Mouse (Mus musculus) cortical plate, adult 2 months (tissue): ENCODE measurements at regions not wholly inside any gene's neighbourhood (a gene's known extent, or its start where the extent isn't known, plus 50 kb on each side); places are given as distances from the start of the nearest gene placed in this dataset.

ENCODE experiments used
- H3K27ac ChIP-seq: fragments of 200-500 bp; 2 replicates; pipeline ENCODE4 v1.5.1; 2012; ENCODE audit warnings: low read length, control low read depth, inconsistent platforms; ENCODE audit not compliant: insufficient read depth
- H3K4me1 ChIP-seq: fragments of 200-500 bp; 2 replicates; pipeline ENCODE4 v1.6.1; 2011; ENCODE audit warnings: low read length; ENCODE audit not compliant: control insufficient read depth, insufficient read depth
- H3K4me3 ChIP-seq: fragments of 200-500 bp; 2 replicates; pipeline ENCODE4 v1.5.1; 2011; ENCODE audit warnings: mild to moderate bottlenecking, low read length, control low read depth; ENCODE audit not compliant: insufficient read depth
- CTCF ChIP-seq: fragments of 200-500 bp; IDR thresholded peaks from 2 replicates; pipeline ENCODE4 v1.5.1; 2011; ENCODE audit warnings: mild to moderate bottlenecking, control low read depth, low read length; ENCODE audit not compliant: insufficient read depth; ENCODE audit errors: extremely low read depth
- POLR2A ChIP-seq: fragments of 200-500 bp; IDR thresholded peaks from 2 replicates; pipeline ENCODE4 v1.6.1; 2011; ENCODE audit warnings: mild to moderate bottlenecking, low read length, control low read depth; ENCODE audit not compliant: insufficient read depth; ENCODE audit errors: extremely low read depth

GRCm38 (mm10) chr1:30751138-30751907 lies 122.4 kb downstream of the Phf3 start:
- Histone ChIP-seq H3K4me3 (no peak overlapping the region), H3K27ac (no peak overlapping the region), H3K4me1 (peaks cover 5% of the 10 kb centered on the region; the same call in 1 of the 2 replicates)
- no peak for TF ChIP-seq CTCF
- TF ChIP-seq POLR2A = no peak

- TF ChIP-seq CTCF = no peak
- TF ChIP-seq POLR2A = no peak
- H3K4me3 ChIP-seq = no peak overlapping the region
- no peaks in the 10 kb centered on the region for H3K4me1 ChIP-seq
- H3K27ac ChIP-seq = no peak overlapping the region
Observed at GRCm38 (mm10) chr1:30741955-30742354, 131.8 kb downstream of the Phf3 start.

DNA sequence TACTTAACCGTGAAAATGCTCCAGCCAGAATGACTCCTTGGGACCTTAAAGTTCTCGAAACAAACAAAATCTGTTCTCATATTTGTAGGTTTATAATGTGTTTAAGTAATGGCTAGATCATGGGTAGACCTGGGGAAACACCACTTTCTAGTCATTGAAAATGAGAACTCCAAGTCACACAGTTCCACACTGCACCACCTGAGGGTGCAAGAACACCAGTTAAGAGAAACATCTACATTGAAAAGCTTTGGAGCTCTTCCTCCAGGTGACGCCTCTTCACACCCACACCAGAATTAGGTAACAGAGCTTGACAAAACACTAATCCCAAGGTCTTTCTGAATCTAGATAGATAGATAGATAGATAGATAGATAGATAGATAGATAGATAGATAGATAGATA lies 132.9 kb downstream of the Phf3 start:
- no peaks in the 10 kb centered on the region for H3K4me1 ChIP-seq
- no peak overlapping the region for H3K4me3 ChIP-seq
- H3K27ac ChIP-seq = no peak overlapping the region
- no peak for TF ChIP-seq POLR2A
- TF ChIP-seq CTCF = peak; percentile 78

GRCm38 (mm10) chr1:30721519-30721918 lies 152.2 kb downstream of the Phf3 start:
- Histone ChIP-seq H3K27ac (no peak overlapping the region), H3K4me1 (no peaks in the 10 kb centered on the region), H3K4me3 (no peak overlapping the region)
- TF ChIP-seq POLR2A (no peak), CTCF (no peak)

DNA sequence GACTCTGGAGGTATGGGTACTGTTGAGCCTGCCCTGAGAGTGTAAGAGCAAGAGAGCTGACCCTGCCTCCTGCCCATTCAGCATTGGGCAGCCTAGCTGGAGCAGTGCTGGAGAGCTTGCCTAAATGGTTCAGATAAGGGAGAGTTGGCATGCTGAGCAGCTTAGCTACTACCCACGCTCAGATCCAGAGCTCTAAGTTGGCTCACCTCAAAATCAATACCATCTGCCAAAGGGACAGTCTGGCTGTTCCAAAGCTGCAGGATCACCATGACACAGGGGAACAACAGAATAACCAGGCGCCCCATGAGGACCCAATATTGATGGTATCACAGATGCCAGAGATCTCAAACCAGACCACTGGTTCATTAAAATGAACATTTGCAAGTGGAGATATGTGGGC lies 152.9 kb downstream of the Phf3 start:
- TF ChIP-seq POLR2A = no peak
- TF ChIP-seq CTCF = no peak
- Histone ChIP-seq H3K27ac (no peak overlapping the region), H3K4me3 (no peak overlapping the region), H3K4me1 (no peaks in the 10 kb centered on the region)

DNA sequence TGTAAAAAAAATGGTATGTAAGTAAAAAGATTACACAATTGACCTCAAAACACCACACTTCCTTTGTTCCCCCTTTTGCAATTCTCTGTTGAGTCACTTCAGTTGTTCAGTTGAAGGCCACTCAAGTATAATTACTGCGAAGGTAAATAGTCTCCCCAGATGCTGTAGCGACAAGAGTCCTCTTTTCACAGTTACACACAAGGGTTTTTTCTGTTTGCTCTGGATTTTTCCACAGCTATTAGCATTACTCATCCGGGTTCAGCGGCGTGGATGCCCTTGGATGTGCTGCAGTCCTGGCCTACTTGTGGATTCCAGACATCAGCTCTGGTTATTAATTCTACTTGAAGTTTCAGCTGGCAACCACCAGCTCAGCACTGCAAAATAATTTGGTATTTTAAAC lies 155.1 kb downstream of the Phf3 start:
- TF ChIP-seq CTCF (no peak), POLR2A (no peak)
- Histone ChIP-seq H3K4me3 (no peak overlapping the region), H3K27ac (no peak overlapping the region), H3K4me1 (no peaks in the 10 kb centered on the region)

DNA sequence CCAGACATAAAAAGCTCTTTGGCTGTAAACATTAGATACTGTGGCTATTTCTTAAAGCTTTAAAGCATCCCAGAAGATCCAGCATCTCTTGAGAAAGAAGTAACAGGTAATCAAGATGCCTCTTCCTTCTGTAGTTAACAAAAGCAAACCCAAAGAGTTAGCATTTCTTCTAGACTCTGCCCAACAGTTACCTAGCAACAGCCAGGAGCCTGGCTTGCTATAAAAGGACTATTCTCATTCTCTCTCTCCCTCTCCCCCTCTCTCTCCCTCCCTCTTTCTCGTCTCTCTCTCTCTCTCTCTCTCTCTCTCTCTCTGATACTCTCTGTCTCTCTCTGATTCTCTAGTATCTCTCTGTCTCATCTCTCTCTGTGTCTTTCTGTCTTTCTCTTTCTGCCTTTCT lies 157.4 kb downstream of the Phf3 start:
- no peak for TF ChIP-seq CTCF
- no peak for TF ChIP-seq POLR2A
- Histone ChIP-seq H3K4me3 (no peak overlapping the region), H3K27ac (no peak overlapping the region), H3K4me1 (no peaks in the 10 kb centered on the region)

GRCm38 (mm10) chr1:30701116-30701515 lies 172.6 kb downstream of the Phf3 start:
- Histone ChIP-seq H3K27ac (no peak overlapping the region), H3K4me1 (no peaks in the 10 kb centered on the region), H3K4me3 (no peak overlapping the region)
- TF ChIP-seq CTCF = no peak
- TF ChIP-seq POLR2A = no peak

GRCm38 (mm10) chr1:30700399-30701081 lies 173.2 kb downstream of the Phf3 start:
- no peak overlapping the region for H3K27ac ChIP-seq
- H3K4me3 ChIP-seq = no peak overlapping the region
- peak; percentile 61; the same call in 1 of the 2 replicates for TF ChIP-seq CTCF
- no peak for TF ChIP-seq POLR2A
- no peaks in the 10 kb centered on the region for H3K4me1 ChIP-seq

DNA sequence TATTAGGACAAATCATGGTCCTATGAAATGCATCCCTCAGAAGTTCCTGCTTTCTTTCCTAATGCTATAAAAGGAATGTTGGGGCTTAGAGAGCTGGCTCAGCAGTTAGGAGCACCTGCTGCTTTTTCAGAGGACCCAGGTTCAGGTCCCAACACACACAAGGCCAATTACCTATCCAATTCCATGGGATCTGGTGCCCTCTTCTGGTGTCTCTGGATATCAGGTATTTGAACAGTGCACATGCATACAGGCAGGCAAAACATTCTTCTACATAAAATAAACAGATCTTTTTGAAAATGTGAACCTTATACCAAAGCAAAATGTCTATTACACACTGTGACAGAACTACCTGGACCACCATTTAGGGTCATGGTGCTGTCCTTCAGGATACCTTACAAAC lies 177.4 kb downstream of the Phf3 start:
- no peak overlapping the region for H3K27ac ChIP-seq
- no peak for TF ChIP-seq POLR2A
- TF ChIP-seq CTCF = 0 out of 2 replicates have a peak, but pooled peaks have one; percentile 20
- H3K4me1 ChIP-seq = no peaks in the 10 kb centered on the region
- H3K4me3 ChIP-seq = no peak overlapping the region
